Mouse (Mus musculus) lung, postnatal 4 days (tissue): ENCODE measurements around the gene Gm20390.
"Not testable (repeated sequence)": the region's sequence is repeated elsewhere in the genome, so short reads cannot be mapped to it uniquely, and the experiment has no call there.

Experiments
- DNase-seq, 2 experiments: peaks; one replicate each; pipeline ENCODE4 v3.0.0; 2021

Gene Gm20390

DNA sequence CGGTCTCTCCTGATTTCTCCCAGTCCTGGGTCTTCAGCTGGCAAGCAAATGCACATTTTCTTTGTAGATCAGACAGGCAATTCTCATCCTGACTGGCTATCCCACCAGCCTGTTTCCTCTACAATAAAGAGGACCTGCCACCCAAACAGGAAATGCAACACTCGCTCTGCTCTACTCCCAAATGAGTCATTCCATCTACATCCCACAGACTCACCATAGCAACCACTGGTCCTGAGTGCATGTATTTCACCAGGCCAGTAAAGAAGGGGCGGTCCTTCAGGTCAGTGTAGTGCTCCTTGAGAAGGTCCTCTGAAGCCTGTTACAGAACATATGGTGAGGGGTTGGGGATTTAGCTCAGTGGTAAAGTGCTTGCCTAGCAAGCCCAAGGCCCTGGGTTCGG is 5.1 kb downstream of the Gm20390 start:
- DNase-seq = peak in 1 of 2 experiments; percentile 52

DNA sequence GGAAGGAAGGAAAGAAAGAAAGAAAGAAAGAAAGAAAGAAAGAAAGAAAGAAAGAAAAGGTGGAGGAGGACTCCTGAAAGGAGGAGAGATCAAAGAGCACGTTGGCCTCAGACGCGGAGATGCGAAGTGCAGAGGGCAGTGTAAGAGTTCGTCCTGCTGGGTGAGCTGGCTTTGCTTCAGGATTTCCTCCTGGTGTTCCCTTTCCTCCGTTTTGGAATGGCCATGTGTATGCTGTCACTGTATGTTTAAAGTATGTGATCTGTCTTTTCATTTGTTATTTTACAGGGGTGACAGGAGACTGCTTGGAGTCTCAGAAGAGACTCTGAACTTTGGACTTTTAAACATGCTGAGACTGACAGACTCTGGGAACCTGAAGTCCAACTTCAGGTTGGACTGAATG is 6.6 kb downstream of the Gm20390 start:
- no peak for DNase-seq

DNA sequence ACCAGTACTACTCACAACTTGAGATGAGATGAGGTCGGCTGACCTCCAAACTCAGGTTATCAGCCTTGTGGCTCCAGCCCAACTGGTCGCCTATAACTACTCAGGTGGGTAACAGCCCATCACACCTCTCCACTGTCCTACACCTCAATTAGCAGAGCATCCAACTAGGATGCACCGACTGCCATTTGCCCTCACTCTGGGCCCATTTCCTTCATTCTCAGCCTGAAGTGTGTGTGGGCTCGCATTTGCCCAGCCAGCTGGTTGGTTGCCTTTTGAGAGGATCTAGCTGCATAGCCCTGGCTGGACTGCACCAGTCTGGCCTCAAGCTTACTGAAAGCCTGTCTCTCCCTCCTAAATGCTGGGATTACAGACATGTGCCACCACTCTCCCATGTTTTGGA is 10.3 kb downstream of the Gm20390 start:
- DNase-seq = no peak

DNA sequence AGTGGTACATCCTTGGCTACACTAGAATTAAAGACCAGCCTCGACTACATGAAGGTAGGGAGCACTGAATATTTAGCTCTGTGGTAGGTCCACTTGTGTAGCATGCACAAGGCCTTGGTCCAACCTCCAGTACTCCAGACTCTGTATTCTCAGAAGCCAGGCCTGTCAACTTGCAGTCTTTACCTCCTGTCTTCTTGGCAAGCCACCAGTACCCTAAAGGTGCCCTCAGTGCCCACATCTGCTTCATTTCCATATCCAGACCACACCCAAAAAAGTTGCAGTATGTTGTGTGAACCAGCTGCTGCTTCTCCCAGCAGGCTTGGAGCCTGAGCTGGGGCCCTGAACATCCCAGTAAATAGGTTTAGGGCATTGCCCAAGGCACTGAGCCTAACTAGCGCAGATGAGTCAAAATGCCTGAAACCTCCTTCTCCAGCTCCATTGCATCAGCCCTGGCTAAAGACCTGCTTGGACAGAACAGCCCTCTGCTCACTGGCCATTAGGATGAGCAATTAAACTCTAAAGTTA is 11.0 kb downstream of the Gm20390 start:
- no peak for DNase-seq

DNA sequence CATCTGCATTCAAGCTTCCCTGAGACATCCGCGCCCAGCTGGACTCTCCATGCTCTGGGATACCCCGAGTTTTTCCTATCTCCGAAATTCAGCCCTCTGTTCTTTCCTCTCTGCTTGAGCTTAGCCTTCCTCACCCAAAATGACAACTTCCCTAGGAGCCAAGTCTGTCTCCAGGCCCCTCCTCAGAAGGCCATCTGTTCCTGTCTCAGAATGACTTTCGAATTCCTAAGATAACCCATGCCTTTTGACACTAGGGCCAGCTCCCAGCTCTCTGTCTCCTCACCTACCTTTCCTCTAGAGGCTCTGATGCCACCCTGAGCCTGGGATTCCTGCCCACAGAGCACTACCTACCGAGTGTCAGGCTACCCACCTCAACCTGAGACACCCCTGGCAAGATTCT is 11.9 kb downstream of the Gm20390 start, which contains the start of gene Nme2:
Gene Nme2, minus strand, starts transcription at position 101 of the 400 bp plus-strand sequence.
- no peak for DNase-seq

DNA sequence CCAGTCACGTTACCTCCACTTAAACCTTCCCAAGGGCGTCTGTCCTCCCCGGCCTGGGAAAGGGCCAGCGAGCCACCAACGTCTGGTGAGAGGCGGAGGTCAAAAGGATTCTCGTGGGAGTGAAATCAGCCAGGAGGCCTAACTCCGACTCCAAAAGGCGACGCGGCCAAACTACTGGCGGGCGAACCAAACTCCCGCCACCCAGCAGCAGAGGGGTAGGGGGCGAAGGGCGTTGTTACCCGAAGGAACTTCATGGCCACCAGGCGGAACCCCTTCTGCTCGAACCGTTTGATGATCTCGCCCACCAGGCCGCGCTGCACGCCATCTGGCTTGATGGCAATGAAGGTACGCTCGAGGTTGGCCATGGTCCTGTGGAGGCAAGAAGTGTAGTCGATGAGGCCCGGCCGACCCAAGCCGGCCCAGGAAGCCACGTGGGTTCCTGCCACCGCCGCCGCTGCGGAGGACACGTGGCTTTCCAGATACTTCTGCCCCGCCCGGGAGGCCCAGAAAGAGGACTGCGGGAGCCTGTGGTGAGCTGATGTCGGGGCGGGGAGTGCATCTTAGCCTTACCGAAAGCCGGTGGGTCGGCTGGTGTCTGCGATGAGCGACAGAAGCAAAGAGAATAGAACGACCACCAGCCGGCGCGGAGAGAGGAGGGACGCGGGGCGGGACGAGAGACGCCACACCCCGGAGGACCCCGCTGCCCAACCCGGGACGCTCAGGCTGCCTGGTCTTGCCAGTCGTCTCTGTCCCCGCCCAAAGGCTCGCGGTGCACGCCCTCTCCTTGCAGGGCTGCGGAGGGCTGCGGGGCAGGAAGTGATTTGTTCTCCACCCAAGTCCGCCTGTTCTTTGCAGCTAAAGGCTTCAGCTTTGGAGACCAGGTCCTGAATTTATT is 12.6 kb downstream of the Gm20390 start:
- DNase-seq = peak; percentile 95 to 96

DNA sequence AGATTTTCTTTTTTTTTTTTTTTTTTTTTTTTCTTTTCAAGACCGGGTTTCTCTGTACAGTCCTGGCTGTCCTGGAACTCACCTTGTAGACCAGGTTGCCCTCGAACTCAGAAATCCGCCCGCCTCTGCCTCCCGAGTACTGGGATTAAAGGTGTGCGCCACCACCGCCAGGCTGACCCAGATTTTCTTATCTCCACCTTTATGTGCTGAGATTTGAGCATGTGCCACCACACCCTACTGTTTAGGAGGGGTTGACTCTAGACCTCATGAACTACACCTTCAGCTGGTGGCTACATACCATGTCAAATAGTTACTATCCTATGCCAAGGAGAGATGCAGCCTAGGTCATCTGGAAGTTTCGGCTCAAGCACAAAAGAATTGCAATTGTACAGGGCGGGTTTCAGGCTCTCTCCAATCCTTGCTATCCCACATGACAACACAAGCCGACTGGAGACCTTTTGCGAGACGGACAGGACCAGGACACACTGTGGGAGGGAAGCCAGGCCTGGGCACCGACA is 13.3 kb downstream of the Gm20390 start:
- no peak for DNase-seq

DNA sequence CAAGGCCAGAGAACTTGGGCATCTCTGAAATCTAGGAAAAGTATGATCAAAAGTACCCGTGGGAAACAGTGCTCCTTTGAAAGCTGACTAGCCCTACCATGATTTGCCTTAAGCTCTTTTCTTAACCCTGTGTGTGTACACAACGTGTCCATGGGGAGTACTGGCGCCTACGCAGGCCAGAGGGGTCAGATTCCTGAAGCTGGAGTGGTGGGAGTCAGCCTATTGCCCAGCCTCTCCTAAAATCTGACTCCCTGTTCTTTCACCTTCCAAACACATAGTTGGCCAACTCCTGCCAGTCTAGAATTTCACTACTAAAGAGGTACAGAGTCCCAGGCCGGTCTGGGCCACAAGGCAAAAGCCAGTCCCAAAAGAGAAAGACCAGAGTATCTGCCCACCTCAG is 15.7 kb downstream of the Gm20390 start:
- DNase-seq = no peak

DNA sequence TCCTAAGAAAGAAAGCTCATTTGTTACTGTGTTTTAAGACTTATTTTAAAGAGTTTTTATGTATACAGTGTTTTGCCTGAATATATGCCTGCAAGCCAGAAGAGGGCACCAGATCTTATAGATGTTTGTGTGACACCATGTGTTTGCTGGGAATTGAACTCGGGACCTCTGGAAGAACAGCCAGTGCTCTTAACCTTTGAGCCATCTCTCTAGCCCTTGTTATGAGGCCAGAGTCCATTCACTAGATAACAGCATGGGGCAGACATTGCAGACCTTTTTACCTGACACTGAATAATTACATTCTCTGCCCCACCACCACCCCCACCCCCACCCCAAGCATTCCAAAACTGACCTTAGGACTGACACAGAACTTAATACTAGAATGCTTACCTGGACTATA is 18.0 kb downstream of the Gm20390 start:
- DNase-seq = no peak

DNA sequence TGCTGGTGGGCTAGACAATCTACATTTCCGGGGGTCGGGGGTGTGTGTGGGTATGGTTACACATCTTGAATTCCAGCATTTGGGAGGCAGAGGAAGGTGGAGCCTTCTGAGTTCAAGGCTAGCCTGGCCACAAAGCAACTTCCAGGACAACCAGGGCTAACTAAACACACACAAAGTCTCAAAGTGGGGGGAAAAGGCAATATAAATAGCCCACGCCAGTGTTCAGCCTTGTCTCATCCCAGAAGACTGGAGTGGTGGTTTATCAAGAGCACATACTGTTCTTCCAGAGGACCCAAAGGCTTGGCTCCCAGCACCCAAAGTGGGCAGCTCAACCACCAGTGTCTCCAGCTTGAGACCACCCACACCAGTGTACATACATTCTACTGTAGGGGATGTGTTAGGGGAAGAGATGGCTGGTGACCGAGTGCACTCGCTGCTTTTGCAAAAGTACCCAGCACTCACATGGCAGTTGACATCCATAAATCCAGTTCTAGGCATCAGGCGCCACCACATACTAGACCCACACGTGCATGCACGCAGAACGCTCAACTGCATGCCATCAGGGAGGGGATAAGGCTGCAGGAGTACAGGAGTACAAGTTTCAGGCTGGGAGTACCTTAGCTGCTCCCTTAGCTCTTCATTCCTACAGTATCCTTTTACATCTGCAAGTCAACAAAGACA is 19.1 kb downstream of the Gm20390 start:
- no peak for DNase-seq

DNA sequence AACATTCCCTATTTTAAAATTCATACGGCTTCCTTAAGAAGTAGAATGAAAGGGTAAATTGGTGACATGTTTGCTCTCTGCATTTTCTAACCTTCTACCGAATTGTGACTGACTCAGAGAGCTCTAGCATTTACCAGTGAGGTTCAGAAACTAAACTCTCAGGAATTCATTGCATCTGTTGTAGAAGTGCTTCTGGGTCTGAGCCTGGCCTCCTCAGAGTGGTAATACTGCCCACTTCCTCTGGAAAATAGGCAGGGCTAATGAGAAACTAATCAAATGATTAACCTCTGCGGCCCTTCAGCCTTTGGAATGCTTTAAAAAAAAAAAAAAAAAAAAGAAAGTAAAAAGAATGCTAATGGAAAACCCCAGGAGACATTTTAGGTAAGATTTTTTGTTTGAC is 23.1 kb downstream of the Gm20390 start:
- no peak for DNase-seq

DNA sequence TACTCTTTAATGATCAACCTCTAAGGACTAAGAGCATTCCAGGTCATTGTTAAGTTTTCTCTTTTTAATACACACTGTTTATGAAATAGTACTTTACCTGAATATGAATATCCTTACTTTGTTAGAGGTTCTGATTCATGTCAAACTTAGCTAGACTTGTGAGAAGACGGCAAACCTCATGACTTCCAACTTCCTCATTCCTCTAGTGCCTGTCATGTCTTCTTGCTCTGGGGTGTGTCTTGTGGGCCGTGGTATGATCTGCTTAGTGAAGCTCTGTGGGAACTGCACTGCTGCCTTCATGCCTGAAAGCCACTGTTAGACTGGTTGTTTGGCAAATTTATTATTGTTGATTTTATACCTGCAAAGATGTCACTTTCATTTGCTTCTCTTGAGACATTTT is 27.2 kb downstream of the Gm20390 start:
- DNase-seq = no peak

DNA sequence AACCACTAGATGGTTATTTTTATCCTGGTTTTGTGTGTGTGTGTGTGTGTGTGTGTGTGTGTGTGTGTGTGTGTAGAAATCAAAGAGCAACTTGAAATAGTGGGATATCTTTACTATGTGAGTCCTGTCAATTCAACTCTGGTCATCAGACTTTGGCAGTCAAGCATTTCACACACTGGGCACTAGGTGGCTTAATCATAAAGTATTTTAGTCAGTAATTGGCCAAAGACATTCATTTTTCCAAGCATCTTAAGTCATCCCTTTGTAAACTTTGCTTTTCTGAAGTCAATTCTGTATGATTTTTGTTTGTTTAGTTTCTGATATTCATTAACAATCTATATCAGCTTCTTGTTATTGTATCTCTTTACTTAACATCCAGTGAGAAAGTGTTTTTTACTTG is 39.0 kb downstream of the Gm20390 start:
- DNase-seq = no peak

DNA sequence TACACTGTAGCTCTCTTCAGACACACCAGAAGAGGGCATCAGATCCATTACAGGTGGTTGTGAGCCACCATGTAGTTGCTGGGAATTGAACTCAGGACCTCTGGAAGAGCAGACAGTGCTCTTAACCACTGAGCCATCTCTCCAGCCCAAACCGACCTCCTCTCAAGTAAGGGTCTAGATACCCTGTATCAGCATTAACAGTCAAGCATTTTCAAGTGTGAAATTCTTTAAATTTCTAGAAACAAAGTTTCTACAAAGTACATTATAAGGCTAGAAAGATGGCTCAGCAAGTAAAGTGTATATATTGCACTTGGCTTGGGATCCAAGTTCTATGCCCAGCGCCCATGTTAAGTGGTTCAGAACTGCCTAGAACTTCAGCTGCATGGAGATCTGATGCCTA is 53.1 kb downstream of the Gm20390 start:
- not testable (repeated sequence) for DNase-seq

DNA sequence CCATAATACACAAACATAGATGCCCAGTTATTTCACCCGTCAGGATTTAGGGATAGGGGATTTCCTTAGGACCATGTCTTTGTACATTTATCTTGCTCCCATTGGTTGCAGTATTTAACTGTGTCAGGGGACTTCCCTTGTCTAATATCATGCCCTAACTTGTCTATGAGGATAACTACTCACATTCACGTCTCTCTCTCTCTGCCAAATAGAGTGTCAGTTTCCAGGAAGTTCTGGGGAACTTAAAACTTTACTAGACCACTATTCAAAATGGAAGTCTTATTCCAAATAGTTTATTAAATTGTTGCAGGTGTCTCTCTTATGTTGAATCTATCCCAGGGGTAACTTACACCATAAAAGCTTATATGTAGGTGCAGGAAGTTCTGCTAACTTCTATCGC is 56.5 kb downstream of the Gm20390 start:
- DNase-seq = no peak

DNA sequence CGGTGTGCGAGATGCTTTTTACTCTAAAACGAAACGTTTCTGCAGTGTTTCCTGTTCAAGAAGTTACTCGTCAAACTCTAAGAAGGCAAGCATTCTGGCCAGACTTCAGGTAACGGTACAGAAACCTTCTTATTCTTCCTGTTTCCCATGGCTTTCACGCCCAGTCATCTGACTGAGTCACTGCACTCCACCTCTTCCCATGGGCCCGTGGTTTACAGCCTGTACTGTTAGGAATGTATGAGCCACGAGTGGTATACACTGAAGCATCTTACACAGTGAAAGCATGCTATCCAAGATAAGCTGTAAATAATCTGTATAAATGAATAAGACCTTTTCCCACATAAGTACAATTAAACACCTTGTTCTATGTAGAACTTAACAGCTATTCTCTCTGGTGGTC is 59.3 kb downstream of the Gm20390 start:
- DNase-seq = no peak

DNA sequence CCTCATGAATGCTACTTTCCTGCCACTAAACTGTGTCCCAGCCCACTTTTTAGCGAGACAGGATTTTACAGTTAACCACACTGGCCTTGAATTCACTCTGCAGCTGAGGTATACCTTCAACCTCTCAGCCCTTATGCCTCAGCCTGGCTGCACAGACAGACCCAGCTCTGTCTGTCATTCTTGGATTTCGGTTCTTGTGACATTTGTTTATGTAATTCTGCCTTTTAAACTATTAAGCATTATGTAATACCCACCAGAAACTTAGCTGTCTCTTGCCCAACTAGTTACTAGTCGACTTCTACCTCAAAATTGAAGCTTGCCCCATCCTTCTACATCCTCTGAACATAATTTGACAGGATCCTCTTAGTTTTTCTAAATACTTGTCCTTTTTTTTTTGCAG is 60.3 kb downstream of the Gm20390 start:
- no peak for DNase-seq

DNA sequence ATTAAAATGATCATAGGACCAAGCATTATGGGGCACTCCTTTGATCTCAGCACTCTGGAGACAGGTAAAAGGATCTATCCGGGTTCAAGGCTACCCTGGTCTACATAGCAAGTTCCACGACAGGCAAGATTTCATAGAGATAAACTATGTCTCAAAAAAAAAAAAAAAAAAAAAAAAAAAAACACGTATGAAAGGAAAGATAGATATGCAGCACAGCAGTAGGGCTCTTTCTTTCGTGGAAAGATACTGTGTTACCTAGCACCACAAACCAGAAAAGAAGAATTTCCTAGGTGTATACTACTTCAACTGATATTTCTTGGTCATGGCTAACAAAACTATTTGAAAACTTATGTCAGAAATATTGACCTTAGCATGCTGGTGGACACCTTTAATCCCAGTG is 61.3 kb downstream of the Gm20390 start:
- no peak for DNase-seq
